Mouse (Mus musculus): ENCODE measurements around the gene Brat1. TPM values are rescaled to one million over a fixed set of nuclear protein-coding genes. Genes with fewer than 3 reads are reported as not detected.

The Brat1 gene
- polyA plus RNA-seq, 1 experiment from 2014 or later, result 21.8 TPM

- WGBS, result 38% methylated on average over 17 of the region's 17 CpGs
- DNase-seq (ENCODE audit: low spot score), result peak; percentile 44
- Histone ChIP-seq H3K27me3 (ENCODE audit: low read depth, poor library complexity, severe bottlenecking) (no peaks in the 10 kb centered on the region), H3K9me3 (replicated peaks) (no peaks in the 10 kb centered on the region), H3K4me1 (peaks cover 51% of the 10 kb centered on the region), H3K27ac (peak overlapping the region; percentile 95), H3K36me3 (peaks cover 28% of the 10 kb centered on the region), H3K4me3 (peak overlapping the region; percentile 64)
Measured at GRCm38 (mm10) chr5:140703480-140704377, 1.1 kb upstream of the Brat1 start.

DNA sequence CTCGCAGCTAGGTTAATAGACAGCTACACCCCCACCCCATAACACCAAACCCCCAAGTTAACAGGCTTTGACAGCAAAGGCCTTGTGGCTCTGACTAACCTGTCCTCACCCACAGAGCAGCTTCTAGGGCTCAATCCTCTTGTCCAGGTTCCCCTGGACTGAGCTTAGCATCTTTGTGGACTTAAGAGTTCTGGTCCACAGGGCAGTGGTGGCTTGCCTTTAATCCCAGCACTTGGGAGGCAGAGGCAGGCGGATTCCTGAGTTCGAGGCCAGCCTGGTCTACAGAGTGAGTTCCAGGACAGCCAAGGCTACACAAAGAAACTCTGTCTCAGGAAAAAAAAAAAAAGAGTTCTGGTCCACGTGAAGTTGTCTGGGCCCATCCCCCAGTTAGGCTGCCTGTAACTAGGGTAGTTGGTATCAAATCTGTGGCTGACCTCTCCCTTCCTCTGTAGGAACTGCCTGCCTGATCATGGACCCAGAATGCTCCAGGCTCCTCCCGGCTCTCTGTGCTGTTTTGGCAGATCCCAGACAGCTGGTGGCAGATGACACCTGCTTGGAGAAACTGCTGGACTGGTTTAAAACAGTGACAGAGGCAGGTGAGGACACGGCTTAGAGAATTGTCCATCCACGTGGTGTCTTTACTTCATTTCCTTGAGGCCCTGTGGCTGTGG is 825 bp downstream of the Brat1 start:
- Histone ChIP-seq H3K27me3 (ENCODE audit: low read depth, poor library complexity, severe bottlenecking) (no peaks in the 10 kb centered on the region), H3K27ac (peak overlapping the region; percentile 95), H3K9me3 (replicated peaks) (no peaks in the 10 kb centered on the region), H3K36me3 (peaks cover 30% of the 10 kb centered on the region), H3K4me3 (peak overlapping the region; percentile 64), H3K4me1 (peaks cover 41% of the 10 kb centered on the region)
- WGBS, result 70% methylated on average over 7 of the region's 7 CpGs
- no peak for DNase-seq (ENCODE audit: low spot score)

GRCm38 (mm10) chr5:140710315-140710714 is 5.5 kb downstream of the Brat1 start:
- peaks cover 77% of the 10 kb centered on the region for H3K36me3 ChIP-seq
- 91% methylated on average over 6 of the region's 6 CpGs for WGBS
- no peak for DNase-seq (ENCODE audit: low spot score)

DNA sequence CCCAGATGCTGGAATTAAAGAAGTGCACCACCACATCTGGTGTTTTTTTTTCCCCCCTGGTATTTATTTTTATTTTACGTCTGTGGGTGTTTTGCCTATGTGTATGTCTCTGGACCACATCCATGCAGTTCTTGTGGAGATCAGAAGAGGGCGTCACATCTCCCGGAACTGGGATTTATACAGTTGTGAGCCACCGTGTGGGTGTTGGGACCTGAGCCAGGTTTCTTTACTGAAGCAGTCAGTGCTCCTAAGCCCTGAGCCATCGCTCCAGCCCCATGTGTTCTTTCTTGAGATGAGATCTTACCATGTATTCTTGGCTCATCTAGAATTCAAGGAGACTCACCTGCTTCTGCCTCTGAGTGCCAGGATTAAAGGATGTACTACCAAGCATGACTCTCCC is 6.2 kb downstream of the Brat1 start:
- H3K4me3 ChIP-seq, result no peak overlapping the region
- H3K27ac ChIP-seq, result no peak overlapping the region
- H3K9me3 ChIP-seq (replicated peaks), result no peaks in the 10 kb centered on the region
- DNase-seq (ENCODE audit: low spot score), result no peak
- 90% methylated on average over 5 of the region's 5 CpGs for WGBS
- H3K27me3 ChIP-seq (ENCODE audit: low read depth, poor library complexity, severe bottlenecking), result no peaks in the 10 kb centered on the region
- 0 out of 2 replicates have a peak, but pooled peaks cover 2% of the 10 kb centered on the region for H3K4me1 ChIP-seq
- peaks cover 84% of the 10 kb centered on the region for H3K36me3 ChIP-seq

More at GRCm38 (mm10) chr5:140710315-140710714, 5.5 kb downstream of the Brat1 start:
- peaks cover 9% of the 10 kb centered on the region for H3K4me1 ChIP-seq
- H3K27me3 ChIP-seq (ENCODE audit: low read depth, poor library complexity, severe bottlenecking), result no peaks in the 10 kb centered on the region
- no peak overlapping the region for H3K4me3 ChIP-seq
- H3K9me3 ChIP-seq (replicated peaks), result no peaks in the 10 kb centered on the region
- no peak overlapping the region for H3K27ac ChIP-seq

DNA sequence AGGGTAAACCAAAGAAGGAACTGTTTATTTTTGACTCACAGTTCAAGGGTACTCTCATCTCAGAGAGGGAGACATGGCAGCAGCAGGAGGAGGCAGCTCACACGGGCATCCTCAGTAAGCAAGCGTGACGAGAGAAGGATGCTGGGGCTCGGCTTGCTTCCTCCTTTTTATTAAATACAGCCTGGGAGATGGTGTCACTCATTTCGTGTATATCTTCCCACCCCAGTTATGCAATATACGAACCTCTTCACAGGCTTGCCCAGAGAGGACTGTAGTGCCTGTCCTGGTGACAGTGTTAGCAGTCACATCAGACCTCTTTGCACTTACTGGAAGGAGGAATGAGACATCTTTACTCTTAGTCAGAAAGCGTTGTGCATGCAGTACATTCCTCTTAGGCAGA is 16.0 kb downstream of the Brat1 start:
- peaks cover 42% of the 10 kb centered on the region for H3K36me3 ChIP-seq
- H3K4me3 ChIP-seq, result no peak overlapping the region
- no peaks in the 10 kb centered on the region for H3K9me3 ChIP-seq (replicated peaks)
- DNase-seq (ENCODE audit: low spot score), result no peak
- H3K27ac ChIP-seq, result no peak overlapping the region
- H3K4me1 ChIP-seq, result no peaks in the 10 kb centered on the region
- no peaks in the 10 kb centered on the region for H3K27me3 ChIP-seq (ENCODE audit: low read depth, poor library complexity, severe bottlenecking)
- 82% methylated on average over 7 of the region's 7 CpGs for WGBS

DNA sequence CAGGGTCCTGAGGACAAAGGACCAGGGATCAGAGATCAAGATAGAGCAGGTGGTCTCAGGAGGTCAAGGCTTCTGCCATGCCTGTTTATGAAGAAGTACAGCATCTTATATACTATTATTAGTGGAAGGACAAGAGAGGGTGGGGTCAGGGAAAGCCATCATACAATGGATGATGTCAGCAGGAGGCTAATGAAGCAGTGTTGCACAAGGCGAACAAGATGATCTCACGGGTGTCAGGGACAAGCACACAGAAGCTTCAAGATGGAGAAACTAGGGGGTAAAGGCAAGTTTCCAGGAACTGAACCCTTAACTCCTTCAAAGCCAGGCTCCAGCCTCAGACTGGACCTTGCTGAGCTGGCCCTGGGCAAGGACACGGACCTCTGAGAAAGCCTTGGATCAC is 17.3 kb downstream of the Brat1 start:
- 84% methylated on average over 3 of the region's 3 CpGs for WGBS
- Histone ChIP-seq H3K27ac (no peak overlapping the region), H3K4me3 (no peak overlapping the region), H3K4me1 (no peaks in the 10 kb centered on the region), H3K36me3 (peaks cover 29% of the 10 kb centered on the region), H3K9me3 (replicated peaks) (no peaks in the 10 kb centered on the region), H3K27me3 (ENCODE audit: low read depth, poor library complexity, severe bottlenecking) (no peaks in the 10 kb centered on the region)
- no peak for DNase-seq (ENCODE audit: low spot score)

GRCm38 (mm10) chr5:140723822-140724221 is 19.0 kb downstream of the Brat1 start, which contains the start of gene Amz1:
TSS of gene Amz1 (plus strand) at chr5:140724127.
- no peak within 1 kb of the TSS for H3K4me3 ChIP-seq
- 87% methylated on average over 13 of the region's 13 CpGs for WGBS
- DNase-seq (ENCODE audit: low spot score), result no peak
- peaks cover 12% of the 10 kb centered on the region for H3K36me3 ChIP-seq
- no peaks in the 10 kb centered on the region for H3K4me1 ChIP-seq
- no peaks in the 10 kb centered on the region for H3K27me3 ChIP-seq (ENCODE audit: low read depth, poor library complexity, severe bottlenecking)
- no peak within 1 kb of the TSS for H3K27ac ChIP-seq
- no peaks in the 10 kb centered on the region for H3K9me3 ChIP-seq (replicated peaks)

DNA sequence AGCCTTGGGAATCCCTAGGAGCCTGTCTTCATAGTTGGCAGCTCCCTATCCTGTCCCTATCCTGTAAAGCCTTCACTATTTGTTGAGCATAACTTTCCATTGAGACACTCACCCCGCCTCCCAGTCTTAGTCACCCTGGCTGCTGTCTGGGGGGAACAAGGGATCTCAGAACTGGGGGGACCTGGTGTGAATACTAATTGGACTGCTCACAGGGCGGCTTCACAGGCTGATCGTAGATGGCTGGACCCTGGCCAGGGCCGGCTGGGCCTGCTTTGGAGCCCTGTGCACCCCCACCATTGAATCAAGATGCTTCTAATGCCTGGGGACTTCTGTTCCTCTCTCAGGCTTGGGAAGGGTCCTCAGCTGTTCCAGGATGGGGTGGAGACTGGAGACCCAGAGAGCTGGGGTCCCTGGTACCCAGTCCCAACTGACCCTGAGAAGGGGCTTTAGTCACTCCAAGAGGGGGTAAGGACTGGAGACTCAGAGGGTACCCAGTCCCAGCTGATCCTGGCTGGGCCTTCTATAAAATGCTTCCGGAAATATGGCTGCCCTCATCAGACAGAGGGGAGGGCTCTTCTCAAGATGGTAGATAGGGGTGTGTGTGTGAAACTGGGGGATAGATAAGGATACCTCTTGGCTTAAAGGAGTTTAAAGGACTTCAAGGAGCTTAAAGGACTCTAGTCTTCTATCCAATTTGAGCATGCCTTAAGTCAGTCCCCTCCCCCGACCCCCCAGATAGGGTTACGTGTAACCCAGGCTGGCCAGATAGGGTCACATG is 21.4 kb downstream of the Brat1 start:
- DNase-seq (ENCODE audit: low spot score), result no peak
- no peak overlapping the region for H3K27ac ChIP-seq
- H3K4me3 ChIP-seq, result no peak overlapping the region
- WGBS, result 88% methylated on average over 7 of the region's 7 CpGs
- H3K4me1 ChIP-seq, result no peaks in the 10 kb centered on the region
- H3K36me3 ChIP-seq, result no peaks in the 10 kb centered on the region
- H3K9me3 ChIP-seq (replicated peaks), result no peaks in the 10 kb centered on the region
- no peaks in the 10 kb centered on the region for H3K27me3 ChIP-seq (ENCODE audit: low read depth, poor library complexity, severe bottlenecking)

- Histone ChIP-seq H3K27ac (no peak overlapping the region), H3K4me3 (no peak overlapping the region), H3K27me3 (ENCODE audit: low read depth, poor library complexity, severe bottlenecking) (no peaks in the 10 kb centered on the region), H3K9me3 (replicated peaks) (no peaks in the 10 kb centered on the region), H3K36me3 (no peaks in the 10 kb centered on the region), H3K4me1 (no peaks in the 10 kb centered on the region)
- DNase-seq (ENCODE audit: low spot score), result no peak
- 80% methylated on average over 17 of the region's 17 CpGs for WGBS
Measured at GRCm38 (mm10) chr5:140726946-140727740, 22.3 kb downstream of the Brat1 start.

DNA sequence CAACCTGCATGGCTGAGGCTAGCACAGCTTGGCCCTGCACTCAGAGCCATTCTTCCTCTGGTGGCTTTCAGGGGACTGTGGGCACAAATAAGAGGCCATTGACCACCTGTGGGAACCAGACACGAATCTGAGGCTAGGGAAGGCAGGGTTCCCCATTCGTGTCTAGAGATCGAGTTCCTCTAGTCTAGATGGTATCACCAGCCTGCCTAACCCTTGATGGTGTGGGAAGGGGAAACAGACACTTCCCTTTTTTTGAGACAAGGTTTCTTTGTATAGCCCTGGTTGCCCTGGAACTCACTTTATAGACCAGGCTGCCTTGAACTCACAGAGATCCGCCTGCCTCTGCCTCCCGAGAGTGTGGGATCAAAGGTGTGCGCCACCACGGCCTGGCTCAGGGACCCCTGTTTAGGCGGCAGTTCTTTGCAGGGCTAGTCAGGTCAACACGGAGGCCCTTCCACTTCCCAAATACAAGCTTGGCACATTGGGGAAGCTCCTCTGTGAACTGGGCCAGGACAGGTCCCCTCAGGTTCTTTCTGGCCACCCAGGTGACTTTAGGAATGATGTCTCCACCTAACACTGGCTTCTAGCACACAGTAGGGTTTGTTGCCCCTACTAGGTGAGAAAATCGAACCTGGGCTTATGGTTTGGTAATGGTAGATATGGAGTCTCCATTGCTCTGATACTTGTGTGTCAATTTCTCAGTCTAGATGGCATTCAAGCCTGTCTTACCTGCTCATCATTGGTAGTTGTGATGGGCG is 26.4 kb downstream of the Brat1 start:
- no peak overlapping the region for H3K27ac ChIP-seq
- H3K4me3 ChIP-seq, result no peak overlapping the region
- H3K27me3 ChIP-seq (ENCODE audit: low read depth, poor library complexity, severe bottlenecking), result peaks cover 27% of the 10 kb centered on the region
- 91% methylated on average over 11 of the region's 11 CpGs for WGBS
- H3K4me1 ChIP-seq, result peaks cover 17% of the 10 kb centered on the region
- H3K36me3 ChIP-seq, result no peaks in the 10 kb centered on the region
- no peak for DNase-seq (ENCODE audit: low spot score)
- 0 out of 2 replicates have a peak, but pooled peaks cover 1% of the 10 kb centered on the region for H3K9me3 ChIP-seq (replicated peaks)

DNA sequence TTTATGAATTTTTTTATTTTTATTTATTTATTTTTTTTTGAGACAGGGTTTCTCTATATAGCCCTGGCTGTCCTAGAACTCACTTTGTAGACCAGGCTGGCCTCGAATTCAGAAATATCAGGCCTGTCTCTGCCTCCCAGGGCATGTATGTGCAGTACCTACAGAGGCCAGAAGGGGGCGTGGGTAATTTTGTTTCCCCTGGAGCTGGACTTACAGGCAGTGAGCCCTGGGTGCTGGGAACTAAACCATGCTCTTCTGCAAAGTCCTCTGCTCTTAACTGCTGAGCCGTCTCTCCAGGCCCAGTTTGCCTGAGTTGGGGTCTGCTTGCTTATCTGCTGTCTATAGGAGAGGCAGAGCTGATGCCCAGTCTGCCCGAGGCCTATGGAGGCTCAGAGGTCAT is 27.4 kb downstream of the Brat1 start:
- Histone ChIP-seq H3K9me3 (replicated peaks) (peaks cover 6% of the 10 kb centered on the region; the same call in 1 of the 2 replicates), H3K27me3 (ENCODE audit: low read depth, poor library complexity, severe bottlenecking) (peaks cover 37% of the 10 kb centered on the region), H3K27ac (no peak overlapping the region), H3K4me1 (peaks cover 17% of the 10 kb centered on the region), H3K36me3 (no peaks in the 10 kb centered on the region), H3K4me3 (no peak overlapping the region)
- WGBS, result 66% methylated on average over 4 of the region's 4 CpGs
- peak; percentile 47 for DNase-seq (ENCODE audit: low spot score)
